Mouse (Mus musculus): ENCODE measurements around the gene Zfp697. TPM values are rescaled to one million over a fixed set of nuclear protein-coding genes. Genes with fewer than 3 reads are reported as not detected.
"Not testable (repeated sequence)": the region's sequence is repeated elsewhere in the genome, so short reads cannot be mapped to it uniquely, and the experiment has no call there.

The Zfp697 gene
- total RNA-seq, 2 experiments from 2014 or later: 29.5 to 30.1 TPM

- not testable (repeated sequence) for DNase-seq (ENCODE audit: low spot score in 2 of 2)
Observed at GRCm38 (mm10) chr3:98616244-98616643, 234.0 kb downstream of the Zfp697 start.

- DNase-seq (ENCODE audit: low spot score in 2 of 2): not testable (repeated sequence)
Observed at GRCm38 (mm10) chr3:98616786-98617185, 234.5 kb downstream of the Zfp697 start.

- DNase-seq (ENCODE audit: low spot score in 2 of 2): no peak
Observed at GRCm38 (mm10) chr3:98629633-98630032, 247.4 kb downstream of the Zfp697 start.

GRCm38 (mm10) chr3:98630152-98630551, 247.9 kb downstream of the Zfp697 start, which contains the start of gene Hsd3b5:
Hsd3b5 (minus strand) TSS chr3:98630252.
- no peak for DNase-seq (ENCODE audit: low spot score in 2 of 2)

- no peak for DNase-seq (ENCODE audit: low spot score in 2 of 2)
Observed at GRCm38 (mm10) chr3:98635145-98635544, 252.9 kb downstream of the Zfp697 start.

GRCm38 (mm10) chr3:98680786-98681185, 298.5 kb downstream of the Zfp697 start:
- DNase-seq (ENCODE audit: low spot score in 2 of 2): no peak

- no peak for DNase-seq (ENCODE audit: low spot score in 2 of 2)
Observed at GRCm38 (mm10) chr3:98682401-98682800, 300.1 kb downstream of the Zfp697 start.

- no peak for DNase-seq (ENCODE audit: low spot score in 2 of 2)
Observed at GRCm38 (mm10) chr3:98720740-98721139, 338.5 kb downstream of the Zfp697 start.

- no peak for DNase-seq (ENCODE audit: low spot score in 2 of 2)
Observed at GRCm38 (mm10) chr3:98724376-98724775, 342.1 kb downstream of the Zfp697 start, which contains the start of gene Hsd3b2. Hsd3b2 (minus strand) TSS chr3:98724543.

GRCm38 (mm10) chr3:98726281-98726680, 344.0 kb downstream of the Zfp697 start:
- no peak for DNase-seq (ENCODE audit: low spot score in 2 of 2)

- no peak for DNase-seq (ENCODE audit: low spot score in 2 of 2)
Observed at GRCm38 (mm10) chr3:98733724-98734123, 351.5 kb downstream of the Zfp697 start.

GRCm38 (mm10) chr3:98734340-98734739, 352.1 kb downstream of the Zfp697 start:
- DNase-seq (ENCODE audit: low spot score in 2 of 2): no peak

GRCm38 (mm10) chr3:98741043-98741442, 358.8 kb downstream of the Zfp697 start:
- not testable (repeated sequence) for DNase-seq (ENCODE audit: low spot score in 2 of 2)

GRCm38 (mm10) chr3:98752171-98752570, 369.9 kb downstream of the Zfp697 start:
- DNase-seq (ENCODE audit: low spot score in 2 of 2): no peak

GRCm38 (mm10) chr3:98756836-98757235, 374.6 kb downstream of the Zfp697 start:
- DNase-seq (ENCODE audit: low spot score in 2 of 2): no peak

- no peak for DNase-seq (ENCODE audit: low spot score in 2 of 2)
Observed at GRCm38 (mm10) chr3:98764155-98764554, 381.9 kb downstream of the Zfp697 start.

GRCm38 (mm10) chr3:98780921-98781320, 398.7 kb downstream of the Zfp697 start:
- DNase-seq (ENCODE audit: low spot score in 2 of 2): no peak

GRCm38 (mm10) chr3:98782181-98782868, 400.1 kb downstream of the Zfp697 start:
- no peak for DNase-seq (ENCODE audit: low spot score in 2 of 2)

- DNase-seq (ENCODE audit: low spot score in 2 of 2): no peak
Observed at GRCm38 (mm10) chr3:98786551-98786950, 404.3 kb downstream of the Zfp697 start.

Data from left cerebral cortex, adult 18-20 months (tissue).